Mouse (Mus musculus) midbrain, embryonic 13.5 days (tissue): ENCODE measurements around the gene Fcrl5. TPM values are rescaled to one million over a fixed set of nuclear protein-coding genes. Genes with fewer than 3 reads are reported as not detected.

ENCODE experiments used
- ATAC-seq: fragments of 200-750 bp; cut with Nextera tagmentation; 2 replicates; pipeline ENCODE4 v1.8.0; 2017; ENCODE audit warnings: mild to moderate bottlenecking, moderate TSS enrichment, moderate library complexity
- H3K27ac ChIP-seq: fragments of 300-500 bp; sonication (generic); 2 replicates; pipeline ENCODE4 v1.5.1; 2015; ENCODE audit warnings: inconsistent platforms, mild to moderate bottlenecking, moderate library complexity
- H3K27me3 ChIP-seq: fragments of 300-500 bp; sonication (generic); 2 replicates; pipeline ENCODE4 v1.6.1; 2015; ENCODE audit warnings: mild to moderate bottlenecking, inconsistent platforms
- H3K36me3 ChIP-seq: fragments of 300-500 bp; sonication (generic); 2 replicates; pipeline ENCODE4 v1.6.1; 2015; ENCODE audit warnings: mild to moderate bottlenecking, inconsistent platforms
- H3K4me1 ChIP-seq: fragments of 300-500 bp; sonication (generic); replicated peaks from 2 replicates; pipeline ENCODE4 v1.6.1; 2015; ENCODE audit warnings: inconsistent platforms
- H3K4me2 ChIP-seq: fragments of 300-500 bp; sonication (generic); replicated peaks from 2 replicates; pipeline ENCODE4 v1.6.1; 2015; ENCODE audit warnings: moderate library complexity, mild to moderate bottlenecking, inconsistent platforms
- H3K4me3 ChIP-seq: fragments of 300-500 bp; sonication (generic); replicated peaks from 2 replicates; pipeline ENCODE4 v1.5.1; 2015; ENCODE audit warnings: mild to moderate bottlenecking, inconsistent platforms
- H3K9ac ChIP-seq: fragments of 300-500 bp; sonication (generic); replicated peaks from 2 replicates; pipeline ENCODE4 v1.6.1; 2015; ENCODE audit warnings: mild to moderate bottlenecking, inconsistent platforms
- H3K9me3 ChIP-seq: fragments of 300-500 bp; sonication (generic); 2 replicates; pipeline ENCODE4 v1.6.1; 2016; ENCODE audit warnings: mild to moderate bottlenecking, inconsistent platforms
- WGBS: fragments of 180-500 bp; shearing (Covaris S2); methylation state at CpG from one replicate; pipeline ENCODE4 v1.1.7; 2015; 5-methylcytosine and 5-hydroxymethylcytosine counted together
- polyA plus RNA-seq: library from polyadenylated mRNA; unstranded; fragments of >200 nt; fragmentation: Nextera tagmentation; extraction: Ambion mirVana; gene quantifications from 2 replicates; pipeline ENCODE4 v1.2.1, GENCODE M21; 2015

Gene Fcrl5
- polyA plus RNA-seq, 1 experiment from 2014 or later = not detected

DNA sequence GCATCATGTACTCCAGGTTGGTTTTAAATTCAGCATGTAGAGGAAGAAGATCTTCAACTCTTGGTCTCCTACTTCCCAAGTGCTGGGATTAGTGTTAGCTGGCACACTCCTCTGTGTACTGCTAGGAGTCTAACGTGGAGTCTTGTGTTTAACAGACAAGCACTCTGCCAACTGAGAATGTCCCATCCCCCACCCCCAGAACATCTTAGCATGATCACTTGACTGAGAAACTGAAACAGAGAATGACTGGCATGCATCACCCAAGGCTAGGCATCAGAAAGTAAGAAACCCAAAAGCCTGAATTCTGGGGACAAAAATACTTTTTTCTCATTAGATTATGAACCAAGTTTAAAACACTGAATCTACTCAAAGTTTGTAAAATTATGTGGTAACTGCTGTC lies 86.3 kb downstream of the Fcrl5 start:
- Histone ChIP-seq H3K4me1 (peaks cover 14% of the 10 kb centered on the region), H3K9ac (no peak overlapping the region), H3K4me3 (no peak overlapping the region), H3K9me3 (no peaks in the 10 kb centered on the region), H3K27ac (no peak overlapping the region), H3K27me3 (0 out of 2 replicates have a peak, but pooled peaks cover 3% of the 10 kb centered on the region), H3K36me3 (no peaks in the 10 kb centered on the region), H3K4me2 (no peak overlapping the region)
- 58% methylated on average over 1 of the region's 1 CpGs for WGBS
- no peak for ATAC-seq

DNA sequence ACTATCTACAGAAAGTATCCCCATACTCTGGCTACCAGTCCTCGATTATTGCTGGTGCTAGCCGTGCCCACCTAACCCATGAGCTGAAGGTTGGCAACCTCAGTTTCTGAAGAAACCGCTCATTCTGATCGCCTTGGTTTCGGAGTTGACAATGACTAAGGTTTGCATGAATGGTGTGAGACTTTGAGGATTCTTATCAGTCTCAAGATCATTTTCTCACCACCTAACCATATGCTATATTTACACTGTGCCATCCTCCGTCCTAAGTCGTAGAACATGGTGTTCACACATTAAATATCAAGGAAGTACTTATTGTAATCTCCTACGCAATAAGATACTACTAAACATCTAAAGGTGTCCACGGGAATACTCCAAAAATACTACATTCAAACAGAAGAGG lies 88.1 kb downstream of the Fcrl5 start:
- Histone ChIP-seq H3K4me2 (no peak overlapping the region), H3K9me3 (no peaks in the 10 kb centered on the region), H3K27me3 (0 out of 2 replicates have a peak, but pooled peaks cover 3% of the 10 kb centered on the region), H3K27ac (no peak overlapping the region), H3K4me1 (peaks cover 18% of the 10 kb centered on the region), H3K9ac (no peak overlapping the region), H3K4me3 (no peak overlapping the region), H3K36me3 (peaks cover 16% of the 10 kb centered on the region)
- WGBS = 95% methylated on average over 9 of the region's 9 CpGs
- no peak for ATAC-seq

DNA sequence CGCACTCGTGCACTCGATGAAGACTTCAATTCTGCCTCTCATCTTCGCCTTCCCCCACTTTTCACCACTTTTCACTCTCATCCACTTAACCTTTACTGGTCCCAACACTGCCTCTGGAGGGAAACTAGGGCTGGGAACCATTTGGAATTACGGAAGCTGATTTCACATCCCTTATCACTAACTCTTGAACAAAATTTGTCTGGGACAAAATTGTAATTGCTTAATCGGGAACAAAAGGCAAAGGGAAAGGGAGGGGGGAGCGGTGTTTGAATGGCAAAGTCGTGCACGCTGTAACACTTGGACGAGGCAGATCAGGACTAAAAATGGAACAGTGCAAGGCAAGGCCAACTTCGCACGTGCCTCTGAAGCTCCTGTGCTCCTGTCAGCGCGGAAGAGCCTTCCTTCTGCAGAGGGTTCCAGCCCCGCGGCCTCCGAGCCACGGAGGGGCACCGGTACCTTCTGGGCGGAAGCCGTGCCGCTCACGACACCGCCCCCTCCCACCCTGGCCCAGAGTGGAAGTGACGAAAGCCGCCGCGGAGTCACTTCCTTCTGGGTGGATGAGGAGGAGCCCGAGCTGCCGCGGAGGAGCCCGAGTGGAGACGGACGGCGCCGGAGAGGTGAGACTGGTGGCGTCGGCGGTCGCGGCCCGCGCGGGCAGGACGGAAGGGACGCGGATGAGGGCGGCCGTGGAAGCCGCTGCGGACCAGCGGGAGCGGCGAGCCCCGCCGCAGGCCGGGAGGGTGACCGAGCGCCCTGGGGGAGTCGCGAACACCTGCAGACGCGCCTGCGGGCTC lies 89.7 kb downstream of the Fcrl5 start, which contains the start of gene Etv3:
Gene Etv3 (plus strand): TSS at position 365 of the 794 bp plus-strand sequence.
- ATAC-seq = peak; percentile 100

DNA sequence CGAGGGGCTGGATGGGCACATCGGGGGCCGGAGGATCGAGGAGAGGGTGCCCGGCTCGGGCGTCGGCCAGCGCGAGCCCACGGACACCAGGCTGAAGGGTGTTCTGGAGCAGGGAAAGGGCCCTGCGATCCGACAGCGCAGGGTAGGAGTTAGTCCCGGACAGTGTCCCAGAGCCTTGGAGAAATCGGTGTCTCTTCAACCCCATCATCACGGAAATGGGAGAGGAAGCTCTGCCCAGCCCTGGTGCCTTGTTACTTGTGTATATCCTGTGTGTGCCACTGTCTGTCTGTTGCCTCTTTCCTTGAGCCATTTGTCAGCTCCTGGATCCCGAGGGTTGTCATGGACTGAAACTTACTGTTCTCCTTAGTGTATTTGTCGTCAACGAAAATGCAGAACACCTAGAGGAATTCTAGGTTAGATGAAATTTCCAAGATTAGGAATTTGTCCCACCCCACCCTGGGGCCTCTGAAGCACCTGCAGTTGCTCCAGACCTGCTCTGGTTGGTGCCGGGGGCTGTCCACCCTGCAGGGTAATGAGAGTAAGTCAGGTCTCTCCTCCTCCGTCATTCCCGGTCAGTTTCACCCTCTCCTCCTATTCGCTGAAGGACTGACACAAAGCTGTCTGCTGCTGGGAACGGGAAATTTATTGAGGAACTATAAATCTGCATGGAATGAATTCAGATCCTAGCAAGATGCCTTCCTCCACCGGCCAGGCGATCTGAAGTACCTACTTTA lies 90.4 kb downstream of the Fcrl5 start:
- WGBS = 8% methylated on average over 27 of the region's 27 CpGs
- H3K4me1 ChIP-seq = peaks cover 18% of the 10 kb centered on the region

More for the DNA sequence above, 89.7 kb downstream of the Fcrl5 start, which contains the start of gene Etv3:
- peak within 1 kb of the TSS; percentile 88 for H3K4me2 ChIP-seq
- H3K4me3 ChIP-seq = peak within 1 kb of the TSS; percentile 98
- peaks cover 32% of the 10 kb centered on the region for H3K36me3 ChIP-seq
- peak within 1 kb of the TSS; percentile 100 for H3K9ac ChIP-seq
- H3K9me3 ChIP-seq = no peaks in the 10 kb centered on the region
- 5% methylated on average over 64 of the region's 64 CpGs for WGBS
- H3K27me3 ChIP-seq = 0 out of 2 replicates have a peak, but pooled peaks cover 3% of the 10 kb centered on the region
- peak within 1 kb of the TSS; percentile 89 for H3K27ac ChIP-seq
- peaks cover 18% of the 10 kb centered on the region for H3K4me1 ChIP-seq

GRCm38 (mm10) chr3:87527139-87527538 lies 91.6 kb downstream of the Fcrl5 start:
- WGBS = 91% methylated on average over 12 of the region's 12 CpGs
- Histone ChIP-seq H3K4me2 (no peak overlapping the region), H3K36me3 (peaks cover 49% of the 10 kb centered on the region), H3K4me3 (no peak overlapping the region), H3K27ac (no peak overlapping the region), H3K27me3 (0 out of 2 replicates have a peak, but pooled peaks cover 3% of the 10 kb centered on the region), H3K4me1 (peaks cover 18% of the 10 kb centered on the region), H3K9ac (no peak overlapping the region), H3K9me3 (no peaks in the 10 kb centered on the region)
- ATAC-seq = no peak

More for the DNA sequence above, 90.4 kb downstream of the Fcrl5 start:
- 0 out of 2 replicates have a peak, but pooled peaks cover 3% of the 10 kb centered on the region for H3K27me3 ChIP-seq
- H3K4me3 ChIP-seq = peak overlapping the region; percentile 98
- peak overlapping the region; percentile 89 for H3K27ac ChIP-seq
- H3K9me3 ChIP-seq = no peaks in the 10 kb centered on the region
- H3K9ac ChIP-seq = peak overlapping the region; percentile 100
- no peak; the same call in 1 of the 2 replicates for ATAC-seq
- H3K36me3 ChIP-seq = peaks cover 39% of the 10 kb centered on the region
- H3K4me2 ChIP-seq = peak overlapping the region; percentile 88

GRCm38 (mm10) chr3:87528021-87528420 lies 92.4 kb downstream of the Fcrl5 start:
- Histone ChIP-seq H3K4me3 (no peak overlapping the region), H3K9me3 (no peaks in the 10 kb centered on the region)

DNA sequence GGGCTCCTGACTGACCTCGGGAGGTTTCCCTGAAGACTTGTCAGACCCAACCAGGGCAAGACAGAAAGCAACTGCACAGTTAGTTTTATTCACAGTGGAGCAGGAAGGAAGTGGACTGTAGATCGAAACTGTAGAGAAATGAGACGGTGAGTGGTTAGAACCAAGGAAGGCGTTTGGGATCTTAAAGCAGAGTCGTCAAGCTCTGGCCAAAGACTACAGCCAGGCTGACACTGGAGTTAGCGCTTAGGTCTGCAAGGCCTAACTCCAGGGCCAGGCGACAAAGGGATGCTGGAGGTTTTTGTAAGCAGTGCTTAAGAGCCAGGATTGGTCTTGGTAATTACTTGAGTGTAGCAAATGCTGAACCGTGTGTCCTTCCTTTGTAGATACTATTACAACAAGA lies 93.3 kb downstream of the Fcrl5 start:
- no peaks in the 10 kb centered on the region for H3K9me3 ChIP-seq
- WGBS = 94% methylated on average over 8 of the region's 8 CpGs
- H3K36me3 ChIP-seq = peaks cover 66% of the 10 kb centered on the region
- ATAC-seq = no peak
- no peak overlapping the region for H3K4me3 ChIP-seq
- no peak overlapping the region for H3K27ac ChIP-seq
- no peaks in the 10 kb centered on the region for H3K27me3 ChIP-seq
- H3K9ac ChIP-seq = no peak overlapping the region
- H3K4me2 ChIP-seq = no peak overlapping the region
- peaks cover 18% of the 10 kb centered on the region for H3K4me1 ChIP-seq

More at GRCm38 (mm10) chr3:87528021-87528420, 92.4 kb downstream of the Fcrl5 start:
- ATAC-seq = no peak
- H3K4me2 ChIP-seq = no peak overlapping the region
- peaks cover 18% of the 10 kb centered on the region for H3K4me1 ChIP-seq
- peaks cover 58% of the 10 kb centered on the region for H3K36me3 ChIP-seq
- H3K9ac ChIP-seq = no peak overlapping the region
- 0 out of 2 replicates have a peak, but pooled peaks cover under 1% of the 10 kb centered on the region for H3K27me3 ChIP-seq
- H3K27ac ChIP-seq = no peak overlapping the region
- WGBS = 94% methylated on average over 8 of the region's 8 CpGs

- Histone ChIP-seq H3K9ac (no peak overlapping the region), H3K4me3 (no peak overlapping the region), H3K4me2 (no peak overlapping the region), H3K9me3 (no peaks in the 10 kb centered on the region), H3K36me3 (peaks cover 73% of the 10 kb centered on the region), H3K27ac (no peak overlapping the region), H3K4me1 (peaks cover 18% of the 10 kb centered on the region), H3K27me3 (no peaks in the 10 kb centered on the region)
- ATAC-seq = no peak
- WGBS = 96% methylated on average over 11 of the region's 11 CpGs
These were observed 94.0 kb downstream of the Fcrl5 start for GRCm38 (mm10) chr3:87529568-87529967.

DNA sequence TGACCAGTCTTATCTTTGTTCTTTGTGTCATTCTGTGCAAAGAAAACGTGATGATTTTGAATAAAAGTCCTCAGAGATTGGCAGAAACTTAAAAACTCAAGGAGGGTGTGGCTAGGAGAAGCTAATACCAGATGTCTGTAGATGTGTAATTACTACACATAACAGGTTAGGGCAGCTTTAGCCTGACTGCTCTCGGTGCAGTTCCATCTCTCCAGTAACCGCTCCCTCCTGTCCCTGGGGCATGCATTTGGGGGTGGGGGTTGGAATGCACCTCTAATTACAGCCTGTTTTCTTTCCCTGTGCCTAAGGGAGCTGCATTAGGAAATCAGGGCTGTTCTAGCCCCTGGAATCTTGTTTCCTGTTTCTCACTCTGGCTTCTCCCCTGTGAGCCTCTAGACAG lies 94.7 kb downstream of the Fcrl5 start:
- Histone ChIP-seq H3K9me3 (no peaks in the 10 kb centered on the region), H3K4me3 (no peak overlapping the region), H3K27ac (no peak overlapping the region), H3K27me3 (no peaks in the 10 kb centered on the region), H3K4me2 (no peak overlapping the region), H3K36me3 (peaks cover 80% of the 10 kb centered on the region), H3K9ac (no peak overlapping the region), H3K4me1 (peaks cover 14% of the 10 kb centered on the region)
- 95% methylated on average over 3 of the region's 3 CpGs for WGBS
- no peak for ATAC-seq

DNA sequence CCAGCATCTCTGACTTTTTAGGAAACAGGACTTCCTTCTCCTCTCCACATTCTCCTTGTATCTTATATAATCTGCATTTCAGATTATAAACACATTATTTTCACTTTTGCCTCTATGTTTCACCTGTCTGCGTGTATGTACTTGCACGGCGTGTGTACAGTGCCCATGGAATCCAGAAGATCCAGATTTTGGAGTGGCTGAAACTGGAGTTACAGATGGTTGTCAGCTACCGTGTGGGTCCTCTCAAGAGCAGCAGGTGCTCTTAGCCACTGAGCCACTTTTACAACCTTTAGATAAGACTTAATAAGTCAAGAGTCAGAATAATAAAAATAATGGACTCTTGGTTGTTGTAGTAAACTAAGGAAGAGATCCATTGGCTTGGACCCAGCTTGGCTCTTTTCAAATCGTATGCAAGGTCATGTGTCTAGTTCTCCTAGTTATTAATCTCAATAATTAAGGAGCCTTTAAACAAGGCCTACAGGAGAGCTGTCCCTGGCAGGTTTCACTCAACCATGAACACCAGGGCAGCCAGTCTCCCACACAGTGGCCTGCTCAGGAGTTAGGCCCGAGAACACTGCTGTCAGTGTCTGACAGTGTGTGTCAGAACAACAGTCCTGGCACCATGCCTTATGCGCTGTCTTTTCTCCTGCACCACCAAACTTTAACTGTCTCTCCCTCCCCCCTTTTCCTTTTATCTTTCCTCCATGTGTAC lies 98.2 kb downstream of the Fcrl5 start:
- WGBS = 99% methylated on average over 7 of the region's 7 CpGs
- H3K9me3 ChIP-seq = no peaks in the 10 kb centered on the region
- no peak for ATAC-seq
- no peaks in the 10 kb centered on the region for H3K27me3 ChIP-seq
- H3K27ac ChIP-seq = no peak overlapping the region
- no peak overlapping the region for H3K4me3 ChIP-seq
- H3K4me2 ChIP-seq = no peak overlapping the region
- no peak overlapping the region for H3K9ac ChIP-seq
- H3K36me3 ChIP-seq = peaks cover 98% of the 10 kb centered on the region
- no peaks in the 10 kb centered on the region for H3K4me1 ChIP-seq

- H3K4me3 ChIP-seq = no peak overlapping the region
- peaks cover 65% of the 10 kb centered on the region for H3K36me3 ChIP-seq
- ATAC-seq = no peak
- H3K9ac ChIP-seq = no peak overlapping the region
- no peak overlapping the region for H3K4me2 ChIP-seq
- H3K9me3 ChIP-seq = no peaks in the 10 kb centered on the region
- 88% methylated on average over 10 of the region's 10 CpGs for WGBS
- no peaks in the 10 kb centered on the region for H3K27me3 ChIP-seq
- no peak overlapping the region for H3K27ac ChIP-seq
- H3K4me1 ChIP-seq = peaks cover 23% of the 10 kb centered on the region
These were observed 102.5 kb downstream of the Fcrl5 start for GRCm38 (mm10) chr3:87538034-87538433.
